Mouse (Mus musculus) embryonic fibroblast, embryonic 13.5 days (primary cell): ENCODE measurements at regions not wholly inside any gene's neighbourhood (a gene's known extent, or its start where the extent isn't known, plus 50 kb on each side); places are given as distances from the start of the nearest gene placed in this dataset.

ENCODE experiments used
- CTCF ChIP-seq: IDR thresholded peaks from 2 replicates; pipeline ENCODE4 v1.5.1; 2011; ENCODE audit warnings: mild to moderate bottlenecking, control low read depth, low read length, moderate library complexity, borderline replicate concordance; ENCODE audit not compliant: insufficient read depth
- POLR2A ChIP-seq: IDR thresholded peaks from 2 replicates; pipeline ENCODE4 v1.6.1; 2011; ENCODE audit warnings: low read depth, mild to moderate bottlenecking, control low read depth, low read length, moderate library complexity

DNA sequence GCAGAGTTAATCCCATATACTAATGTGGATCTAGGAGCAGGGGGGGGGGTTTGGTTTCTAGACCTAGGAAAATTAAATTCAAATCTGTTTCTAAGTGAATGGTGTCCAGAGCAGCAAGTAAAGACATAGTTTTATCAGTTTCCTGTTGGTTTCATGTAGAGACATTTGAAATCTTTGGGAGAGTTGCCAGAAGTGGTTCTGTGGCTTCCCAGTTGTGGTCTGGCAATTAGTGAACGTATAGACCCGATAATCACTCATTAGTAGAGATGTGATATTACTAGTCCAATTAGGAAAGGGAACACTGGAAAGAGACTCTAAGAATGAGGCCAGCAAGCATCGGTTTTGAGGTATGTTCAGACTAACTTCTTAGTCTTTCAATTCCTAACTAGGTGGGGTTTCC, 252.0 kb upstream of the Rgmb start:
- TF ChIP-seq CTCF (no peak), POLR2A (no peak)
